Mouse (Mus musculus): ENCODE data around the gene Ralgapa1. TPM values are rescaled to one million over a fixed set of nuclear protein-coding genes. Genes with fewer than 3 reads are reported as not detected.

Gene Ralgapa1
- polyA plus RNA-seq, 1 experiment from 2014 or later: 18.6 TPM

DNA sequence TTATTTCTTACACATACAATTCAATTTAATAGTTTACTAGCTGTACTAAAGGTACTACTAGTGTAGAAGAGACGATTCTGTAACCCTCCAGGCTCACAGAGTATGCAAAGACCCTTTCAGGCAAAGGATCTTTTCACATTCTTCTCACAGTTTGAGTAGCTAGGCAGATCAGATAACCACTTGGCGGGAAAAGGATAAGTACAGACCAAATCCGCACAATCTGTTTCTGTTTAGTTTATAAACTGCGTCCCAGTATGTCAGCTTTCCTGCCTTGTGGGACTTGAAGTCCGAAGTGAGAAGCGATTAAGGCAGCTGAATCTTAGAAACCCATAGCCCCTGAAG, 14.9 kb upstream of the Ralgapa1 start:
- Histone ChIP-seq H3K4me1 (peaks cover 4% of the 10 kb centered on the region; the same call in 1 of the 2 replicates), H3K9me3 (no peaks in the 10 kb centered on the region), H3K4me2 (peak overlapping the region; percentile 73), H3K27me3 (no peaks in the 10 kb centered on the region), H3K27ac (peak overlapping the region; percentile 81), H3K4me3 (peak overlapping the region; percentile 82), H3K36me3 (0 out of 2 replicates have a peak, but pooled peaks cover 3% of the 10 kb centered on the region), H3K9ac (peak overlapping the region; percentile 55; the same call in 1 of the 2 replicates)
- under 1% methylated on average over 6 of the region's 6 CpGs for WGBS
- ATAC-seq (ENCODE audit: insufficient number of reproducible peaks, insufficient read depth, low FRiP score, low TSS enrichment, low read depth): no peak

GRCm38 (mm10) chr12:55834891-55835290, 13.9 kb upstream of the Ralgapa1 start:
- no peak overlapping the region for H3K9ac ChIP-seq
- ATAC-seq (ENCODE audit: insufficient number of reproducible peaks, insufficient read depth, low FRiP score, low TSS enrichment, low read depth): no peak
- H3K27me3 ChIP-seq: no peaks in the 10 kb centered on the region
- H3K4me2 ChIP-seq: no peak overlapping the region
- H3K4me3 ChIP-seq: no peak overlapping the region
- 82% methylated on average over 8 of the region's 8 CpGs for WGBS
- no peaks in the 10 kb centered on the region for H3K9me3 ChIP-seq
- H3K36me3 ChIP-seq: no peaks in the 10 kb centered on the region
- no peak overlapping the region; the same call in 1 of the 2 replicates for H3K27ac ChIP-seq
- peaks cover 4% of the 10 kb centered on the region; the same call in 1 of the 2 replicates for H3K4me1 ChIP-seq

DNA sequence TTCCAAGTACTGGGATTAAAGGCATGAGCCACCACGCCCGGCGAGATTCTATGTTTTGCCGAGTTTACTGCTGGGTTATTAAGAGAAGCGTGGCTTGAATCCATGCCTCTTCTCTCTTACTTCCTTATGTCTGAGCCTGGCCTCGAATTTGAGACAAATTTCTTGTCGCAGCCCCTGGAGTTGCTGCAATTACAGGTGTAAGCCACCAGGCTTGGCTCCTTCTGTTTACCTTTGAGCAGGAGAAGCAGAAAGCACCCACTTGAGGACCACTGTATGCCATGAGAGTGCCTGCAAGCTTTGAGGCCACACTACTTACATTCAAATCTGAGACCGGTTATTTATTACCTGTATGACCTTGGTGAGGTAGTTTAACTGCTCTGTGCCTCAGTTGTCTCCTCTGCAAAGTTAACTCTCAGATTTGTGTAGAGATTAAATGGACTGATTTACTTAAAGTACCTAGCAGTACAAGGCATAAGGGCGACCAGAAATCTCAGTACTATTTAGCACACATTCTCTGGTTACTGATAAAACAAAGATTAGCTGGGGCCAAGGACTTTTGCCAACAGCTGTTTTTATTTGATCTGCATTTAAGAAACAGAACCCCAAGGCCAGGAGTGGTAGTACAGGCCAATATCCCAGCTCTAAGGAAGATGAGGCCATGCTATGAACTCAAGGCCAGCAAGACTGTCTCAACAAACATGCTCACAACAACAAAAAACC, 13.1 kb upstream of the Ralgapa1 start:
- Histone ChIP-seq H3K9ac (no peak overlapping the region), H3K4me2 (no peak overlapping the region), H3K4me1 (peaks cover 4% of the 10 kb centered on the region; the same call in 1 of the 2 replicates), H3K27me3 (no peaks in the 10 kb centered on the region), H3K4me3 (no peak overlapping the region), H3K27ac (no peak overlapping the region), H3K36me3 (no peaks in the 10 kb centered on the region), H3K9me3 (no peaks in the 10 kb centered on the region)
- no peak for ATAC-seq (ENCODE audit: insufficient number of reproducible peaks, insufficient read depth, low FRiP score, low TSS enrichment, low read depth)
- 66% methylated on average over 9 of the region's 9 CpGs for WGBS

GRCm38 (mm10) chr12:55832961-55833360, 12.0 kb upstream of the Ralgapa1 start:
- no peak overlapping the region for H3K27ac ChIP-seq
- ATAC-seq (ENCODE audit: insufficient number of reproducible peaks, insufficient read depth, low FRiP score, low TSS enrichment, low read depth): no peak
- no peak overlapping the region for H3K9ac ChIP-seq
- H3K4me3 ChIP-seq: no peak overlapping the region
- H3K27me3 ChIP-seq: no peaks in the 10 kb centered on the region
- no peak overlapping the region for H3K4me2 ChIP-seq
- H3K9me3 ChIP-seq: no peaks in the 10 kb centered on the region
- peaks cover 4% of the 10 kb centered on the region; the same call in 1 of the 2 replicates for H3K4me1 ChIP-seq
- H3K36me3 ChIP-seq: no peaks in the 10 kb centered on the region

- no peak for ATAC-seq (ENCODE audit: insufficient number of reproducible peaks, insufficient read depth, low FRiP score, low TSS enrichment, low read depth)
- H3K4me3 ChIP-seq: no peak overlapping the region
- H3K36me3 ChIP-seq: no peaks in the 10 kb centered on the region
- no peaks in the 10 kb centered on the region for H3K27me3 ChIP-seq
- no peaks in the 10 kb centered on the region for H3K9me3 ChIP-seq
- no peak overlapping the region for H3K4me2 ChIP-seq
- H3K27ac ChIP-seq: no peak overlapping the region
- no peak overlapping the region for H3K9ac ChIP-seq
- 22% methylated on average over 2 of the region's 2 CpGs for WGBS
- H3K4me1 ChIP-seq: 0 out of 2 replicates have a peak, but pooled peaks cover 2% of the 10 kb centered on the region
Measured at GRCm38 (mm10) chr12:55831101-55831500, 10.1 kb upstream of the Ralgapa1 start.

GRCm38 (mm10) chr12:55825537-55825936, 4.6 kb upstream of the Ralgapa1 start:
- Histone ChIP-seq H3K4me2 (no peak overlapping the region), H3K36me3 (no peaks in the 10 kb centered on the region), H3K4me3 (no peak overlapping the region), H3K4me1 (no peaks in the 10 kb centered on the region), H3K27ac (no peak overlapping the region), H3K9me3 (no peaks in the 10 kb centered on the region), H3K27me3 (no peaks in the 10 kb centered on the region), H3K9ac (no peak overlapping the region)
- no peak for ATAC-seq (ENCODE audit: insufficient number of reproducible peaks, insufficient read depth, low FRiP score, low TSS enrichment, low read depth)
- 82% methylated on average over 2 of the region's 2 CpGs for WGBS

DNA sequence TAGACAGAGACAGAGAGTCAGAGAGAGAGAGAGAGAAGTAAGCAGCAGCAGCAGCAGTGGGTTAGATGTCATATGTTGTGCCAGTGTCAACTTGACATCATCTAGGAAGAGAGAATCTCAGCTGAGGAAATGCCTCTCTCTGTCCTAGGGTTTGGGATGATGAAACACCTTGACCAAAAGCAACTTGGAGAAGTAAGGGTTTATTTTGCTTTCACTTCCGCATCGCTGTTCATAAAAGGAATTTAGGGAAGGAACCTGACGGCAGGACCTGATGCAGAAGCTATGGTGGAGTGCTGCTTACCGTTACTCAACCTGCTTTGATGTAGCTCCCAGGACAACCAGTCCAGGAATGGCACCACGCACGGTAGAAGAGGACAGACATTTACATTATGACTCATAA, 3.1 kb upstream of the Ralgapa1 start:
- no peak overlapping the region for H3K9ac ChIP-seq
- H3K4me2 ChIP-seq: no peak overlapping the region
- WGBS: 80% methylated on average over 6 of the region's 6 CpGs
- H3K27ac ChIP-seq: no peak overlapping the region
- H3K27me3 ChIP-seq: no peaks in the 10 kb centered on the region
- H3K4me3 ChIP-seq: no peak overlapping the region
- ATAC-seq (ENCODE audit: insufficient number of reproducible peaks, insufficient read depth, low FRiP score, low TSS enrichment, low read depth): no peak
- H3K9me3 ChIP-seq: no peaks in the 10 kb centered on the region
- peaks cover 3% of the 10 kb centered on the region; the same call in 1 of the 2 replicates for H3K4me1 ChIP-seq
- no peaks in the 10 kb centered on the region for H3K36me3 ChIP-seq

- WGBS: under 1% methylated on average over 32 of the region's 35 CpGs
- ATAC-seq (ENCODE audit: insufficient number of reproducible peaks, insufficient read depth, low FRiP score, low TSS enrichment, low read depth): peak; percentile 27; the same call in 1 of the 2 replicates
- Histone ChIP-seq H3K27ac (peak overlapping the region; percentile 92), H3K27me3 (no peaks in the 10 kb centered on the region), H3K36me3 (no peaks in the 10 kb centered on the region), H3K4me3 (peak overlapping the region; percentile 93), H3K4me1 (peaks cover 3% of the 10 kb centered on the region; the same call in 1 of the 2 replicates), H3K9me3 (no peaks in the 10 kb centered on the region), H3K4me2 (peak overlapping the region; percentile 63), H3K9ac (peak overlapping the region; percentile 86)
Measured at GRCm38 (mm10) chr12:55820119-55820660, 777 bp downstream of the Ralgapa1 start.

DNA sequence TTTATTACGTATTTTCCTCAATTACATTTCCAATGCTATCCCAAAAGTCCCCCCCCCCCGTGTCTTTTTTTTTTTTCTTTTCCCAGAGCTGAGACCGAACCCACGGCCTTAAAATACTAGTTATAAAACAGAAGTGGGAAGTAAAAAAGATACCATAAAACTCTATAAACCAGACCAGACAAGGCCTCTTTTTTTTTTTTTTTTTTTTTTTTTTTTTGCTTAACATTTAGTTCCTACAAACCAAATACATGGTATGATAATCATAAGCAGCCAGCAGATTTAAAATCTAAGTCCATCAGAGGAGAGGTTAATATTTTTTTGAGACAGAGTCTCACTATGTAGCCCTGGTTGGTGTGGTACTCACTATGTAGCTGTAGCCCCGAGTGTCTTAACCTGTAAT, 4.5 kb downstream of the Ralgapa1 start:
- ATAC-seq (ENCODE audit: insufficient number of reproducible peaks, insufficient read depth, low FRiP score, low TSS enrichment, low read depth): no peak
- no peaks in the 10 kb centered on the region; the same call in 1 of the 2 replicates for H3K36me3 ChIP-seq
- peaks cover 6% of the 10 kb centered on the region; the same call in 1 of the 2 replicates for H3K4me1 ChIP-seq

DNA sequence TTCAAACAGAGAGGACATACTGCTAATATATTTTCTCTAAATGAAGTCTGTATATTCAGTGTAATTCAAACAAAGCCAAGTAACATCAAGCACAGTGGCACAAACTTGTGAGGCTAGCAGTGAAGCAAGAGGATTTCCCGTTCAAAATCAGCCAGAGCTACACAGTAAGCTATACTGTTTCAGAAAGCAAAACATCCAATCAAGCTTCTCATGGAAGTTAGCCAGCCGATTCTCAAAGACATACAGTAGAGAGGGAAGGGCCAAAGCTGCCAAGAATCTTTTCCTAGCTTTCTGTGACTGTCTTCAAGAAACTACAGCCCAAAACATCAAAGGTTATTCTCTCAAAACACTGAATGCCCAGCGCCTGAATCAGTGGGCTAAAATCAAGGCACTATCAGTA, 15.9 kb downstream of the Ralgapa1 start:
- ATAC-seq (ENCODE audit: insufficient number of reproducible peaks, insufficient read depth, low FRiP score, low TSS enrichment, low read depth): no peak
- no peak overlapping the region; the same call in 1 of the 2 replicates for H3K27ac ChIP-seq
- H3K4me3 ChIP-seq: no peak overlapping the region
- H3K9ac ChIP-seq: no peak overlapping the region
- H3K36me3 ChIP-seq: no peaks in the 10 kb centered on the region
- no peaks in the 10 kb centered on the region for H3K27me3 ChIP-seq
- 41% methylated on average over 3 of the region's 3 CpGs for WGBS
- H3K4me1 ChIP-seq: peaks cover 11% of the 10 kb centered on the region
- no peak overlapping the region for H3K4me2 ChIP-seq
- no peaks in the 10 kb centered on the region for H3K9me3 ChIP-seq

More for the DNA sequence above, 4.5 kb downstream of the Ralgapa1 start:
- Histone ChIP-seq H3K27ac (no peak overlapping the region), H3K9ac (no peak overlapping the region), H3K4me3 (no peak overlapping the region), H3K9me3 (no peaks in the 10 kb centered on the region), H3K4me2 (no peak overlapping the region), H3K27me3 (no peaks in the 10 kb centered on the region)
- WGBS: 89% methylated on average over 5 of the region's 5 CpGs

DNA sequence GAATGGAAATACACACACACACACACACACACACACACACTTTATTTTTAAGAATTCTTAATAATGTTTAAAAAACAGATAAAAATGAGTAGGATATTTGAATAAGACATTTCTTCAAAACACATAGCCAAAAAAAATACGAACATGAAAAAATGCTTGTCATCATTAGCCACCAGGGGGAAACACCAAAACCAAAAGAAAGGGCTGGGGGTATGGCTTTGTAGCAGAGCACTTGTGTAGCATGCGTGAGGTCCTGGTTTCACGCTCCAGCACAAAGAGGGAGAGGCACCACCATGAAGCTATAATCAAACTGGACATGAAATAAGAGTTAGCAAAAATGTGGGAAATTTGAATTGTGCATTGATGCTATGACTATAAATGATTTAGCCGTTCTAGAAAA, 19.8 kb downstream of the Ralgapa1 start:
- ATAC-seq (ENCODE audit: insufficient number of reproducible peaks, insufficient read depth, low FRiP score, low TSS enrichment, low read depth): no peak
- peaks cover 9% of the 10 kb centered on the region for H3K4me1 ChIP-seq
- no peaks in the 10 kb centered on the region for H3K27me3 ChIP-seq
- H3K9ac ChIP-seq: no peak overlapping the region
- 83% methylated on average over 4 of the region's 4 CpGs for WGBS
- no peak overlapping the region for H3K4me3 ChIP-seq
- H3K36me3 ChIP-seq: no peaks in the 10 kb centered on the region
- H3K4me2 ChIP-seq: no peak overlapping the region
- no peak overlapping the region for H3K27ac ChIP-seq
- no peaks in the 10 kb centered on the region for H3K9me3 ChIP-seq

DNA sequence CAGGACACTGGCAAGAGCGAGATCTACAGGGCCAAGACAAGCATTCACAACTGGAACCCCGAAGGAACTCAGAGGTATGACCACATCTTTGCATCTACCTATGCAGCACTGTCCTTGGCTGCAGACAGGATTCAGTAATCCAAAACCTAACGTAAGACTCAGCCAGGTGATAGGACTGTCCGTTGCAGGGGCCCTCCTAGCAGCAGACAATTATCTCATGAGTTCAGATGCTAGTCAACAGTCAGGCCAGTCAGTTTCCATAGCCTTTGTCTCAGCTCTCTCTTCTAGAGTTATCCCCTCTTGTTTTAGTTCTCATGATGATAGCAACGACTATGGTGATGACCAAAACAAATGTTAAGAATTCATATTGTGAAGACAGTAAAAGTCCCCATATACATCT, 20.8 kb downstream of the Ralgapa1 start:
- ATAC-seq (ENCODE audit: insufficient number of reproducible peaks, insufficient read depth, low FRiP score, low TSS enrichment, low read depth): no peak
- 81% methylated on average over 5 of the region's 5 CpGs for WGBS

More for the DNA sequence above, 20.8 kb downstream of the Ralgapa1 start:
- no peaks in the 10 kb centered on the region for H3K9me3 ChIP-seq
- H3K4me2 ChIP-seq: no peak overlapping the region
- no peaks in the 10 kb centered on the region for H3K27me3 ChIP-seq
- peaks cover 4% of the 10 kb centered on the region; the same call in 1 of the 2 replicates for H3K4me1 ChIP-seq
- H3K4me3 ChIP-seq: no peak overlapping the region
- H3K36me3 ChIP-seq: no peaks in the 10 kb centered on the region
- no peak overlapping the region for H3K9ac ChIP-seq
- H3K27ac ChIP-seq: no peak overlapping the region
